Mouse (Mus musculus) MEL (cell line): ENCODE data around the gene Sepsecs.

Source experiments
- CTCF ChIP-seq, 3 experiments: IDR thresholded peaks in 2 of 3; conservative IDR thresholded peaks in 1 of 3; 2 replicates each; pipeline ENCODE4 v1.5.1; 2011 to 2012; ENCODE audit warnings: low read length in 3 of 3, low read depth in 2 of 3, mild to moderate bottlenecking in 2 of 3, improper control_type of control experiment in 1 of 3, inconsistent platforms in 1 of 3, mixed read lengths in 1 of 3, moderate library complexity in 1 of 3; ENCODE audit not compliant: control insufficient read depth in 1 of 3, insufficient read depth in 1 of 3, poor library complexity in 1 of 3, severe bottlenecking in 1 of 3
- ELF1 ChIP-seq: IDR thresholded peaks from 2 replicates; pipeline ENCODE4 v1.6.1; 2014; ENCODE audit warnings: low read depth, mild to moderate bottlenecking, inconsistent platforms, low read length, improper control_type of control experiment, moderate library complexity
- HCFC1 ChIP-seq: IDR thresholded peaks from 2 replicates; pipeline ENCODE4 v1.6.1; 2012; ENCODE audit warnings: low read depth, mild to moderate bottlenecking, inconsistent platforms, low read length, improper control_type of control experiment, moderate library complexity
- MAFK ChIP-seq: IDR thresholded peaks from 2 replicates; pipeline ENCODE4 v1.6.1; 2011; ENCODE audit warnings: low read depth, mild to moderate bottlenecking, low read length, improper control_type of control experiment, borderline replicate concordance
- MAX ChIP-seq: IDR thresholded peaks from 2 replicates; pipeline ENCODE4 v1.6.1; 2011; ENCODE audit warnings: low read length, improper control_type of control experiment
- NELFE ChIP-seq: IDR thresholded peaks from 2 replicates; pipeline ENCODE4 v1.6.1; 2011; ENCODE audit warnings: low read depth, low read length, improper control_type of control experiment
- POLR2A ChIP-seq, 2 experiments: IDR thresholded peaks; 2 replicates each; pipeline ENCODE4 v1.6.1; 2011 to 2012; ENCODE audit warnings: low read length in 2 of 2, mild to moderate bottlenecking in 2 of 2, control low read depth in 1 of 2, improper control_type of control experiment in 1 of 2, low read depth in 1 of 2, moderate library complexity in 1 of 2; ENCODE audit not compliant: control insufficient read depth in 1 of 2, insufficient read depth in 1 of 2, poor library complexity in 1 of 2
- ZKSCAN1 ChIP-seq: IDR thresholded peaks from 2 replicates; pipeline ENCODE4 v1.6.1; 2012; ENCODE audit warnings: low read depth, mild to moderate bottlenecking, inconsistent platforms, low read length, improper control_type of control experiment, moderate library complexity

GRCm38 (mm10) chr5:52697291-52697690 lies 27.8 kb upstream of the Sepsecs start:
- TF ChIP-seq NELFE (no peak), HCFC1 (no peak), MAX (no peak), ELF1 (no peak), CTCF (IDR thresholded peaks at IDR 0.05 in 2 of 3, conservative IDR thresholded peaks at IDR 0.05 in 1 of 3; ENCODE audit: control insufficient read depth in 1 of 3, insufficient read depth in 1 of 3, low read depth in 2 of 3, low read length in 3 of 3, poor library complexity in 1 of 3, severe bottlenecking in 1 of 3) (no peak), POLR2A (IDR thresholded peaks at IDR 0.05; ENCODE audit: control insufficient read depth in 1 of 2, insufficient read depth in 1 of 2, low read depth in 1 of 2, low read length in 2 of 2, poor library complexity in 1 of 2) (no peak), MAFK (no peak), ZKSCAN1 (no peak)
